11 mouse cellular contexts compared by ENCODE assay signal in the genomic region with DNA sequence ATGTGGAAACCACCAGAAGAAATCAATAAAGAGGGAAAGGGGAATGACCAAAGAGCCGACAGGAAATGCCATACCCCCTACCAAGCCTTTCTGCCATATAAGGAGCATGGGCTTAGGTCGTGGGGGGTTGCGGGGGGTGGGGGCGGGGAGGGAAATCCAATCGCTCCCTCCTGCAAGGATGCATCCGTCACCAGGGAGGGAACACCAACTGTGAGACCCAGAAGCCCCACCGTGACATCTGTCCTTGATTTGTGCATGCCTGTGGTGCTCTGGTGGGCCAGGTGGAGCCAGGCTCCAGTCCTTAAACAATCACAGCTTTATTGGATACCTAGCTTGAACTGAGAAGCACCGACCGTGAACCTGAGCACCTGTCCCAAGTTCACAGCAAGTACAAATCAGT. TPM values are rescaled to one million over a fixed set of nuclear protein-coding genes. Genes with fewer than 3 reads are reported as not detected.
DNase-seq lines count a peak whose midpoint lies in the region; ATAC-seq and TF ChIP-seq lines count a peak whose summit lies in the region.
"Had no signal": no experiment of that assay in that cellular context is flagged by ENCODE, and none has a peak within 500 bp of the region (broad histone marks: within the 10 kb centered on the region; RNA-seq: fewer than 3 reads in every experiment).

No protein-coding gene starts in this region.

- DNase-seq in heart, embryonic 10.5 days (ENCODE audit: low spot score) = no peak
- DNase-seq in heart, adult 11 months = no peak
- no peak for DNase-seq in midbrain, embryonic 14.5 days
- no peak for DNase-seq in midbrain, postnatal 0 days (ENCODE audit: low spot score)
- DNase-seq in liver = peak; percentile 7
- DNase-seq in cerebellum, postnatal 14 days = no peak
- no peak for DNase-seq in Muller cell, postnatal 12 days (ENCODE audit: inconsistent ontology term)
- DNase-seq: cerebellum, postnatal 25 days; kidney, postnatal 36 days had no signal

- ATAC-seq in midbrain, embryonic 14.5 days (ENCODE audit: low FRiP score, low TSS enrichment) = no peak
- no peak for ATAC-seq in midbrain, postnatal 0 days (ENCODE audit: low FRiP score)
- ATAC-seq in neural tube, embryonic 15.5 days (ENCODE audit: low FRiP score) = no peak

- H3K9me3 ChIP-seq in heart, embryonic 10.5 days = no peaks in the 10 kb centered on the region
- no peaks in the 10 kb centered on the region for H3K9me3 ChIP-seq in midbrain, embryonic 14.5 days (ENCODE audit: control insufficient read depth, low read length)
- H3K9me3 ChIP-seq in midbrain, postnatal 0 days (ENCODE audit: low read length) = no peaks in the 10 kb centered on the region
- H3K9me3 ChIP-seq in neural tube, embryonic 15.5 days (replicated peaks) = no peaks in the 10 kb centered on the region
- H3K9me3 ChIP-seq: heart, embryonic 15.5 days had no signal

- H3K9ac ChIP-seq in midbrain, embryonic 14.5 days (replicated peaks; ENCODE audit: low read length) = peak overlapping the region; percentile 12; the same call in 1 of the 2 replicates
- H3K9ac ChIP-seq in midbrain, postnatal 0 days (replicated peaks; ENCODE audit: low read length, poor library complexity, severe bottlenecking) = no peak overlapping the region
- no peak overlapping the region for H3K9ac ChIP-seq in neural tube, embryonic 15.5 days (replicated peaks)
- H3K9ac ChIP-seq: heart, embryonic 15.5 days had no signal

- no peaks in the 10 kb centered on the region for H3K36me3 ChIP-seq in heart, embryonic 10.5 days
- no peaks in the 10 kb centered on the region for H3K36me3 ChIP-seq in midbrain, embryonic 14.5 days (ENCODE audit: control insufficient read depth, insufficient read depth, low read length)
- H3K36me3 ChIP-seq in midbrain, postnatal 0 days (ENCODE audit: insufficient read depth, low read length) = no peaks in the 10 kb centered on the region
- H3K36me3 ChIP-seq in neural tube, embryonic 15.5 days = no peaks in the 10 kb centered on the region
- H3K36me3 ChIP-seq: heart, embryonic 15.5 days had no signal

- no peak for TF ChIP-seq CTCF in midbrain, postnatal 0 days (IDR thresholded peaks at IDR 0.05)

- no peaks in the 10 kb centered on the region for H3K27me3 ChIP-seq in heart, embryonic 10.5 days (ENCODE audit: insufficient read depth, poor library complexity, severe bottlenecking)
- no peaks in the 10 kb centered on the region for H3K27me3 ChIP-seq in midbrain, embryonic 14.5 days (ENCODE audit: control insufficient read depth, insufficient read depth, low read length)
- H3K27me3 ChIP-seq in midbrain, postnatal 0 days (ENCODE audit: insufficient read depth, low read length) = no peaks in the 10 kb centered on the region
- H3K27me3 ChIP-seq in neural tube, embryonic 15.5 days (replicated peaks) = no peaks in the 10 kb centered on the region
- H3K27me3 ChIP-seq: heart, embryonic 15.5 days had no signal

- peak overlapping the region; percentile 60; the same call in 1 of the 2 replicates for H3K27ac ChIP-seq in heart, embryonic 10.5 days
- no peak overlapping the region for H3K27ac ChIP-seq in midbrain, embryonic 14.5 days (replicated peaks; ENCODE audit: low read depth, low read length)
- H3K27ac ChIP-seq in midbrain, postnatal 0 days (ENCODE audit: low read depth, low read length) = no peak overlapping the region
- peak overlapping the region; percentile 71 for H3K27ac ChIP-seq in neural tube, embryonic 15.5 days (replicated peaks)
- H3K27ac ChIP-seq: heart, embryonic 15.5 days had no signal

- H3K4me1 ChIP-seq in heart, embryonic 10.5 days = peaks cover 69% of the 10 kb centered on the region
- peaks cover 20% of the 10 kb centered on the region for H3K4me1 ChIP-seq in midbrain, embryonic 14.5 days (ENCODE audit: control insufficient read depth, insufficient read depth, low read length)
- H3K4me1 ChIP-seq in midbrain, postnatal 0 days (ENCODE audit: insufficient read depth, low read length) = peaks cover 11% of the 10 kb centered on the region; the same call in 1 of the 2 replicates
- H3K4me1 ChIP-seq in neural tube, embryonic 15.5 days = peaks cover 56% of the 10 kb centered on the region

- WGBS in heart, embryonic 10.5 days = 12% methylated on average over 9 of the region's 9 CpGs
- WGBS in midbrain, embryonic 14.5 days = 28% methylated on average over 9 of the region's 9 CpGs
- 25% methylated on average over 9 of the region's 9 CpGs for WGBS in midbrain, postnatal 0 days
- WGBS in neural tube, embryonic 15.5 days = 13% methylated on average over 9 of the region's 9 CpGs

- H3K4me2 ChIP-seq in midbrain, embryonic 14.5 days (ENCODE audit: low read length) = no peak overlapping the region
- H3K4me2 ChIP-seq in midbrain, postnatal 0 days (ENCODE audit: low read depth, low read length, poor library complexity, severe bottlenecking) = no peak overlapping the region
- peak overlapping the region; percentile 39 for H3K4me2 ChIP-seq in neural tube, embryonic 15.5 days
- H3K4me2 ChIP-seq: heart, embryonic 15.5 days had no signal

- H3K4me3 ChIP-seq in heart, embryonic 10.5 days = no peak overlapping the region
- no peak overlapping the region for H3K4me3 ChIP-seq in midbrain, embryonic 14.5 days (replicated peaks; ENCODE audit: low read depth, low read length)
- H3K4me3 ChIP-seq in midbrain, postnatal 0 days (ENCODE audit: low read depth, low read length) = no peak overlapping the region
- H3K4me3 ChIP-seq in neural tube, embryonic 15.5 days (replicated peaks) = no peak overlapping the region
- H3K4me3 ChIP-seq: heart, embryonic 15.5 days had no signal

RNA-seq across cellular contexts. Expression of a gene that starts 24.7 kb away (rescaled TPM):
- 21.5 and 25.2 TPM in 2 replicates for polyA plus RNA-seq in heart, embryonic 10.5 days (2016; fragmentation: Nextera tagmentation; extraction: Ambion mirVana)
- polyA plus RNA-seq in midbrain, embryonic 14.5 days (2014; fragmentation: Nextera tagmentation; extraction: Ambion mirVana) = 16.7 and 27.3 TPM in 2 replicates
- 28.8 and 29.7 TPM in 2 replicates for total RNA-seq in midbrain, postnatal 0 days (2014; rRNA removed)
- 10.2 and 11.9 TPM in 2 replicates for polyA plus RNA-seq in midbrain, postnatal 0 days (2015; fragmentation: Nextera tagmentation; extraction: Ambion mirVana)
- 16.1 and 17.0 TPM in 2 replicates for polyA plus RNA-seq in neural tube, embryonic 15.5 days (2015; fragmentation: Nextera tagmentation; extraction: Ambion mirVana)

Comparison
In these comparisons a context has a peak if more than half of its experiments do, and no peak if none do; other contexts are left out.
1. H3K27ac ChIP-seq: peak in heart, embryonic 10.5 days (single experiment) and neural tube, embryonic 15.5 days (single experiment); none in midbrain, embryonic 14.5 days (single experiment) and midbrain, postnatal 0 days (single experiment).